Mouse (Mus musculus) CD4-positive naive resting alpha-beta T cell, adult 76 days (primary cell): Measurements from ENCODE around the gene Tgif2. TPM values are rescaled to one million over a fixed set of nuclear protein-coding genes. Genes with fewer than 3 reads are reported as not detected.

ENCODE experiments used
- total RNA-seq: library from RNA; stranded (reverse); gene quantifications from one replicate; pipeline ENCODE4 v1.2.4, GENCODE M21; 2023

Gene Tgif2
- 84.0 TPM for total RNA-seq

DNA sequence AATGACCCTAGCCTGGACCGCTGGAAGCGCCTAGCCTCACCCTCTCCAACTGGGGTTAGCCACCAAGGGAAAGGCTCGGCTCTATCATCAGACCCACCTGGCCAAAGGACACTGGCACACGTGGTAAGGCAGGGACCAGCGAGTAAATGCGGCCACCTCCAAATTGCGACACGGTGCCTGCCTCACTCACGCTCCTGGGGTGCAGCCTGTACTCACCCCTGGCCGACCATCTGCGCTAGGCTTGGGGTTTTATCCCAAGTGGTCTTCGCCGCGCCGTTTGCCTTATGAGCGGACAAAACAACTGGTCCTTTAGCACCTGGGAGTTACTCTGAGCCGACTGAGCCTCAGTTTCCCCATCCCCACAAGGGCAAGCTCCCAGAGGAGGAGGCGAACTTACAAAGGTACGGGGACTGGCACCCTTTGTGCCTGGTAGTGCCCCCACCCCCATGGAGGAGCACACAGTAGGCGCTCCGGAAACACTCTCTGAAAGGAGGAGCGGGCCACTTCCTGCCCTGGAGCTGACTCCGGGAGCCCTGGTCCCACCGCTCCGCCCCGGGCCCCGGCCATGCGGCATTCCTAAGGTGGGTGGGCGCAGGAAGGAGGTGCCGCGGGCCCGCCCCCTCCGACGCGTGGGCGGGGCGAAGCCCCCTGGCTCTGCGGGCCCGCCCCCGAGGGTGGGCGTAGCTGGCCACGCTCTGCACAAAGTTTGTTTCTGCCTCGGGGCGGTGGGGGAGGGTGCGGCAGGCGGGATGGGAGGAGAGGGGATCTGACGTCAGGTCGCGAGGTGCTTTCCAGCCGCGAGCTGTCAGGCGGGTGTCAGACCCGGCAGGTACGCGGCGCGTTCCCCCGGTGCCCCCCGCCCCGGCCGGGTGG lies at the start of gene Tgif2:
Tgif2 (plus strand) TSS at position 689 of the 873 bp plus-strand sequence.

DNA sequence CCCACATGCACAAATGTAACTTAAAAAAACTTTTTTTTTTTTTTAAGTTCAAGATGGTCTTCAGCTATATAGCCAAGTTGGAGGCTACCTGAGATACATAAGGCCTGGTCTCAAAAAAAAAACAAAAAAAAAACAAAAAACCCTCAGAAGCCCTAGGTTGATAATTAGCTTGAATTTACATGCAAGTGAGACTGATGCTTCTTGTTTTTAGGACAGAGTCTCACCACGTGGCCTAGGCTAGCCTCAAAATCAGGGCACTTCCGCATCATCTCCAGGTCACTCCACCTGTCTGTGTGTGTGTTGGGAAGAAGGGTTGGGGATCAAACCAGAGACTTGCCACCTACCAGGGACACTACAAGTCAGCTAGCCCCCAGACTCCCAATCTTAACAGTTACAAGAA lies 18.0 kb downstream of the Tgif2 start, which contains the start of gene 4930518I15Rik:
4930518I15Rik (minus strand) TSS at position 112 of the 400 bp plus-strand sequence.

GRCm38 (mm10) chr2:156862772-156863486 lies 23.1 kb downstream of the Tgif2 start, which contains the start of gene Rab5if:
TSS of gene Rab5if (plus strand) at chr2:156863128.

GRCm38 (mm10) chr2:156887017-156887416 lies 47.2 kb downstream of the Tgif2 start, which contains the start of gene Sla2:
TSS of gene Sla2 (minus strand) at chr2:156887192.

Other genes starting within 250 kb of the Tgif2 start
- 74.0 TPM for gene Dlgap4, start 226.3 kb upstream of the Tgif2 start, total RNA-seq
- 1.0 TPM for gene Myl9, start 64.6 kb upstream of the Tgif2 start, total RNA-seq
- 3.7 TPM for gene 4930518I15Rik, start 17.9 kb downstream of the Tgif2 start, total RNA-seq
- 47.5 TPM for gene Rab5if, start 23.1 kb downstream of the Tgif2 start, total RNA-seq
- 21.7 TPM for gene Sla2, start 47.2 kb downstream of the Tgif2 start, total RNA-seq
- gene Ndrg3, start 152.0 kb downstream of the Tgif2 start, total RNA-seq = 75.4 TPM
- gene Dsn1, start 167.1 kb downstream of the Tgif2 start, total RNA-seq = 10.9 TPM
- gene Soga1, start 239.2 kb downstream of the Tgif2 start, total RNA-seq = 0.47 TPM
- gene Tldc2, start 247.0 kb downstream of the Tgif2 start, total RNA-seq = not detected